In the genomic region with DNA sequence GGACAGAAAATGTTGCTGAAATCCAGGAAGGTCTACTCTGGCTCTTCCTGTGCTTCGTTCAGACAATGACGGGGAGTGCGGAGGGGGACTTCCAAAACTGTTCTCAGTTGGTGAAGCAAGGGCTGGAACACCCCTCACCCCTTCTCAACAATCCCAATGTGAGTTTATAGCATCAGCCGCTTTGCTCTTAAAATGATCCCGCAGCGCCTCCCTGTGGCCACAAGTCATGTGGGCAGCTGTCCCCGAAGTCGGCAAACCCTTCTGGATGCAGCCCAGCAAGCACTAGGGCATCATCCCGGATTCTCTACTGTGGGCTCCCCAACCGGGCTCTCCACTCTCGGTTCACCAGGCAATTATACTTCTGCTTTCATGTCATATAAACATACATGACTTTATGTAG, we compare ENCODE assay signal across 9 mouse cellular contexts. TPM values are rescaled to one million over a fixed set of nuclear protein-coding genes. Genes with fewer than 3 reads are reported as not detected.
A peak's percentile ranks its signal among the peaks of the same experiment; 100 is the strongest.
DNase-seq lines count a peak whose midpoint lies in the region; ATAC-seq and TF ChIP-seq lines count a peak whose summit lies in the region.
"Had no signal": no experiment of that assay in that cellular context is flagged by ENCODE, and none has a peak within 500 bp of the region (broad histone marks: within the 10 kb centered on the region; RNA-seq: fewer than 3 reads in every experiment).

No protein-coding gene starts in this region.

- H3K27me3 ChIP-seq in CH12.LX (replicated peaks): no peaks in the 10 kb centered on the region
- no peaks in the 10 kb centered on the region for H3K27me3 ChIP-seq in embryonic facial prominence, embryonic 11.5 days (ENCODE audit: control insufficient read depth, insufficient read depth, low read length)

- no peak for TF ChIP-seq EP300 in CH12.LX (IDR thresholded peaks at IDR 0.05; ENCODE audit: low read length)

- H3K27ac ChIP-seq in CH12.LX (ENCODE audit: insufficient read depth, low read depth): no peak overlapping the region
- no peak overlapping the region for H3K27ac ChIP-seq in embryonic facial prominence, embryonic 11.5 days (replicated peaks; ENCODE audit: low read depth, low read length)
- H3K27ac ChIP-seq: macrophage had no signal

- no peak overlapping the region for H3K9ac ChIP-seq in CH12.LX (ENCODE audit: insufficient read depth, low read depth)
- no peak overlapping the region for H3K9ac ChIP-seq in embryonic facial prominence, embryonic 11.5 days (replicated peaks; ENCODE audit: low read length)

- H3K79me2 ChIP-seq in CH12.LX (replicated peaks; ENCODE audit: control insufficient read depth, extremely low read depth, insufficient read depth, poor library complexity, severe bottlenecking): no peaks in the 10 kb centered on the region

- no peak for ATAC-seq in embryonic facial prominence, embryonic 11.5 days (replicated peaks; ENCODE audit: insufficient number of reproducible peaks, low FRiP score, low TSS enrichment, low read depth)

- H3K9me3 ChIP-seq in CH12.LX (replicated peaks; ENCODE audit: low read length): no peaks in the 10 kb centered on the region
- no peaks in the 10 kb centered on the region for H3K9me3 ChIP-seq in embryonic facial prominence, embryonic 11.5 days (replicated peaks; ENCODE audit: control insufficient read depth, low read length)

- dilution Hi-C loops in CH12.LX (cut with MboI; ENCODE audit: extremely low pct_ligation_motif_present, extremely low pct_unique_long_range_greater_than_20kb, low sequenced_read_pairs): no loop called here

- TF ChIP-seq CTCF in CH12.LX (conservative IDR thresholded peaks at IDR 0.05 in 1 of 2, IDR thresholded peaks at IDR 0.05 in 1 of 2; ENCODE audit: low read depth in 2 of 2, low read length in 2 of 2): peak; percentile 50 to 95

- H3K36me3 ChIP-seq in CH12.LX (replicated peaks in 1 of 2; ENCODE audit: control insufficient read depth in 1 of 2, insufficient read depth in 1 of 2, low read length in 1 of 2): no peaks in the 10 kb centered on the region
- no peaks in the 10 kb centered on the region for H3K36me3 ChIP-seq in embryonic facial prominence, embryonic 11.5 days (replicated peaks; ENCODE audit: control insufficient read depth, insufficient read depth, low read depth, low read length)

- TF ChIP-seq RAD21 in CH12.LX (IDR thresholded peaks at IDR 0.05; ENCODE audit: low read depth, low read length): peak; percentile 96

- 2% methylated on average over 11 of the region's 11 CpGs for WGBS in embryonic facial prominence, embryonic 11.5 days

- no peak overlapping the region for H3K4me2 ChIP-seq in CH12.LX (ENCODE audit: insufficient read depth, low read depth, poor library complexity, severe bottlenecking)
- H3K4me2 ChIP-seq in embryonic facial prominence, embryonic 11.5 days (ENCODE audit: low read depth, low read length): no peak overlapping the region

- no peak overlapping the region for H3K4me3 ChIP-seq in CH12.LX (replicated peaks in 1 of 3; ENCODE audit: low read depth in 2 of 3, low read length in 2 of 3, poor library complexity in 1 of 3)
- H3K4me3 ChIP-seq in embryonic facial prominence, embryonic 11.5 days (ENCODE audit: low read depth, low read length): no peak overlapping the region

- in situ Hi-C loops in CH12.LX (cut with MboI; ENCODE audit: low pct_ligation_motif_present, low pct_unique_long_range_greater_than_20kb, low sequenced_read_pairs): loop anchor here (10.0 kb wide), 1 partner anchor 418 kb away; no protein-coding TSS in a partner anchor

- no peak for TF ChIP-seq POLR2A in CH12.LX (IDR thresholded peaks at IDR 0.05; ENCODE audit: low read depth, low read length)

- peak; percentile 73 for DNase-seq in CH12.LX (ENCODE audit: extremely low read depth)
- DNase-seq in adrenal gland, postnatal 25 days: peak; percentile 83
- DNase-seq in embryonic facial prominence, embryonic 11.5 days (ENCODE audit: low spot score): peak; percentile 87
- DNase-seq in heart, adult 9 months (ENCODE audit: low spot score in 2 of 2): peak; percentile 12 to 39
- DNase-seq in layer of hippocampus, adult 9-10 months (ENCODE audit: low spot score): peak; percentile 63
- DNase-seq in lung, postnatal 14 days: peak; percentile 86
- peak; percentile 71 for DNase-seq in right cerebral cortex, adult 18-20 months
- peak; percentile 49 to 59 for DNase-seq in urinary bladder, adult 18-20 months (ENCODE audit: low spot score in 2 of 2)

- H3K4me1 ChIP-seq in CH12.LX (ENCODE audit: control insufficient read depth in 1 of 2, insufficient read depth in 2 of 2): peaks cover 0 to 7% of the 10 kb centered on the region in 2 experiments; a peak in 2 of 4 replicates
- H3K4me1 ChIP-seq in embryonic facial prominence, embryonic 11.5 days (ENCODE audit: control insufficient read depth, insufficient read depth, low read length): no peaks in the 10 kb centered on the region

TF ChIP-seq in CH12.LX, 34 proteins besides CTCF, POLR2A, EP300 and RAD21:
- peak; percentile 94 for TF ChIP-seq SMC3 (IDR thresholded peaks at IDR 0.05; ENCODE audit: low read depth, low read length)
- peak; percentile 78 for TF ChIP-seq ZC3H11A (IDR thresholded peaks at IDR 0.05; ENCODE audit: low read depth, low read length)
- no peak for TF ChIP-seq NRF1 (IDR thresholded peaks at IDR 0.05; ENCODE audit: low read depth, low read length)
- TF ChIP-seq IRF4 (IDR thresholded peaks at IDR 0.05; ENCODE audit: low read depth, low read length): 0 out of 2 replicates have a peak, but pooled peaks have one; percentile 27
- TF ChIP-seq KAT2A (IDR thresholded peaks at IDR 0.05; ENCODE audit: insufficient replicate concordance, low read length): no peak
- TF ChIP-seq MAZ (IDR thresholded peaks at IDR 0.05; ENCODE audit: low read depth, low read length): peak; percentile 42; the same call in 1 of the 2 replicates
- TF ChIP-seq MAX (IDR thresholded peaks at IDR 0.05; ENCODE audit: low read length): peak; percentile 35; the same call in 1 of the 2 replicates
- TF ChIP-seq MYC (IDR thresholded peaks at IDR 0.05; ENCODE audit: low read depth, low read length): 0 out of 2 replicates have a peak, but pooled peaks have one; percentile 34

RNA-seq across cellular contexts. Expression of a gene that starts 25.9 kb away (rescaled TPM):
- total RNA-seq in CH12.LX (2012; rRNA removed) (5.3 and 6.6 TPM in 2 replicates), CH12.LX (2014; rRNA removed) (6.6 and 7.0 TPM in 2 replicates)
- polyA plus RNA-seq in CH12.LX (2012; ENCODE audit: insufficient read length, low read depth): 6.1 and 6.7 TPM in 2 replicates
- 10.3 and 11.1 TPM in 2 replicates for total RNA-seq in adrenal gland, postnatal 25 days (2021)
- 3.0 and 3.1 TPM in 2 replicates for polyA plus RNA-seq in embryonic facial prominence, embryonic 11.5 days (2014; fragmentation: Nextera tagmentation; extraction: Ambion mirVana)

Comparison
In these comparisons a context has a peak if more than half of its experiments do, and no peak if none do; other contexts are left out.
1. DNase-seq: peak in every context shown above with its lines; median percentile 87 in embryonic facial prominence, embryonic 11.5 days; 86 in lung, postnatal 14 days; 83 in adrenal gland, postnatal 25 days; 73 in CH12.LX; 71 in right cerebral cortex, adult 18-20 months; 63 in layer of hippocampus, adult 9-10 months; 54 in urinary bladder, adult 18-20 months; 26 in heart, adult 9 months.